Mouse (Mus musculus): ENCODE data around the gene Sprtn. TPM values are rescaled to one million over a fixed set of nuclear protein-coding genes. Genes with fewer than 3 reads are reported as not detected.

Sprtn gene
- total and polyA plus RNA-seq, 3 experiments, result 27.2 to 31.8 TPM; not detected in 1

- DNase-seq (ENCODE audit: low read depth, low spot score), result peak; percentile 62
- Histone ChIP-seq H3K27ac (ENCODE audit: control insufficient read depth, low read depth, low read length) (peak overlapping the region; percentile 88), H3K4me3 (ENCODE audit: control insufficient read depth in 1 of 2, insufficient read depth in 1 of 2, low read depth in 2 of 2, low read length in 2 of 2) (peak overlapping the region; percentile 90 to 100), H3K36me3 (ENCODE audit: control insufficient read depth in 1 of 2, insufficient read depth in 2 of 2, low read length in 2 of 2) (peaks cover 0 to 20% of the 10 kb centered on the region in 2 experiments; a peak in 2 of 4 replicates), H3K9me3 (replicated peaks; ENCODE audit: insufficient read depth, low read length) (no peaks in the 10 kb centered on the region), H3K9ac (ENCODE audit: control insufficient read depth, low read depth, low read length, poor library complexity, severe bottlenecking) (peak overlapping the region; percentile 82), H3K27me3 (ENCODE audit: control insufficient read depth in 1 of 2, insufficient read depth in 2 of 2, low read length in 2 of 2) (no peaks in the 10 kb centered on the region), H3K4me1 (ENCODE audit: control insufficient read depth in 1 of 2, insufficient read depth in 2 of 2, low read length in 2 of 2) (peaks cover 8 to 24% of the 10 kb centered on the region in 2 experiments), H3K79me2 (ENCODE audit: control insufficient read depth, insufficient read depth, low read length, poor library complexity) (peaks cover 28% of the 10 kb centered on the region)
- TF ChIP-seq CTCF (IDR thresholded peaks at IDR 0.05 in 2 of 3, conservative IDR thresholded peaks at IDR 0.05 in 1 of 3; ENCODE audit: control insufficient read depth in 1 of 3, insufficient read depth in 1 of 3, low read depth in 2 of 3, low read length in 3 of 3, poor library complexity in 1 of 3, severe bottlenecking in 1 of 3), result no peak
- TF ChIP-seq USF1 (IDR thresholded peaks at IDR 0.05; ENCODE audit: low read depth, low read length), result no peak
- no peak for TF ChIP-seq EP300 (IDR thresholded peaks at IDR 0.05; ENCODE audit: low read depth in 1 of 2, low read length in 2 of 2)
- peak; percentile 76; the same call in 1 of the 2 replicates for TF ChIP-seq MXI1 (IDR thresholded peaks at IDR 0.05; ENCODE audit: low read depth, low read length)
- no peak for TF ChIP-seq GATA1 (IDR thresholded peaks at IDR 0.05; ENCODE audit: low read depth, low read length)
- peak; percentile 7; the same call in 1 of the 2 replicates for TF ChIP-seq TBP (IDR thresholded peaks at IDR 0.05; ENCODE audit: low read depth, low read length)
- TF ChIP-seq SIN3A (IDR thresholded peaks at IDR 0.05; ENCODE audit: low read length), result peak; percentile 26
- TF ChIP-seq MAX (IDR thresholded peaks at IDR 0.05; ENCODE audit: low read length), result 0 out of 2 replicates have a peak, but pooled peaks have one; percentile 17
Measured at GRCm38 (mm10) chr8:124950069-124950456, 52.4 kb downstream of the Sprtn start.

- no peaks in the 10 kb centered on the region for H3K27me3 ChIP-seq (ENCODE audit: control insufficient read depth in 1 of 2, insufficient read depth in 2 of 2, low read length in 2 of 2)
- no peaks in the 10 kb centered on the region for H3K9me3 ChIP-seq (replicated peaks; ENCODE audit: insufficient read depth, low read length)
- H3K4me1 ChIP-seq (ENCODE audit: control insufficient read depth in 1 of 2, insufficient read depth in 2 of 2, low read length in 2 of 2), result peaks cover 4 to 21% of the 10 kb centered on the region in 2 experiments
- H3K79me2 ChIP-seq (ENCODE audit: control insufficient read depth, insufficient read depth, low read length, poor library complexity), result peaks cover 28% of the 10 kb centered on the region
- DNase-seq (ENCODE audit: low read depth, low spot score), result no peak
- peak overlapping the region; percentile 82 for H3K9ac ChIP-seq (ENCODE audit: control insufficient read depth, low read depth, low read length, poor library complexity, severe bottlenecking)
- H3K4me3 ChIP-seq (ENCODE audit: control insufficient read depth in 1 of 2, insufficient read depth in 1 of 2, low read depth in 2 of 2, low read length in 2 of 2), result peak overlapping the region; percentile 90 to 100
- H3K27ac ChIP-seq (ENCODE audit: control insufficient read depth, low read depth, low read length), result peak overlapping the region; percentile 88; the same call in 1 of the 2 replicates
- peaks cover 0 to 14% of the 10 kb centered on the region in 2 experiments; a peak in 2 of 4 replicates for H3K36me3 ChIP-seq (ENCODE audit: control insufficient read depth in 1 of 2, insufficient read depth in 2 of 2, low read length in 2 of 2)
- TF ChIP-seq CHD1 (IDR thresholded peaks at IDR 0.05; ENCODE audit: low read depth, low read length) (no peak), RCOR1 (IDR thresholded peaks at IDR 0.05; ENCODE audit: low read depth, low read length) (no peak), ZMIZ1 (IDR thresholded peaks at IDR 0.05; ENCODE audit: low read depth, low read length) (no peak), MXI1 (IDR thresholded peaks at IDR 0.05; ENCODE audit: low read depth, low read length) (no peak), GATA1 (IDR thresholded peaks at IDR 0.05; ENCODE audit: low read depth, low read length) (no peak), TBP (IDR thresholded peaks at IDR 0.05; ENCODE audit: low read depth, low read length) (no peak), JUND (IDR thresholded peaks at IDR 0.05; ENCODE audit: low read depth, low read length) (no peak), USF1 (IDR thresholded peaks at IDR 0.05; ENCODE audit: low read depth, low read length) (no peak), NELFE (IDR thresholded peaks at IDR 0.05; ENCODE audit: low read depth, low read length) (no peak), TAL1 (IDR thresholded peaks at IDR 0.05; ENCODE audit: low read length) (no peak), E2F4 (IDR thresholded peaks at IDR 0.05; ENCODE audit: borderline replicate concordance, low read depth, low read length) (no peak), ETS1 (IDR thresholded peaks at IDR 0.05; ENCODE audit: low read depth, low read length) (peak; percentile 56; the same call in 1 of the 2 replicates), GABPA (IDR thresholded peaks at IDR 0.05; ENCODE audit: low read depth, low read length) (no peak), BHLHE40 (IDR thresholded peaks at IDR 0.05; ENCODE audit: borderline replicate concordance, low read depth, low read length) (no peak), USF2 (IDR thresholded peaks at IDR 0.05; ENCODE audit: borderline replicate concordance in 1 of 2, insufficient read depth in 1 of 2, low read depth in 1 of 2, low read length in 2 of 2) (no peak), ELF1 (IDR thresholded peaks at IDR 0.05; ENCODE audit: low read depth, low read length) (peak; percentile 37; the same call in 1 of the 2 replicates), MEF2A (IDR thresholded peaks at IDR 0.05; ENCODE audit: extremely low read depth, insufficient replicate concordance, low read depth, low read length, poor library complexity, severe bottlenecking) (no peak), MAX (IDR thresholded peaks at IDR 0.05; ENCODE audit: low read length) (no peak), NRF1 (IDR thresholded peaks at IDR 0.05; ENCODE audit: insufficient read depth, low read depth, low read length, poor library complexity, severe bottlenecking) (no peak), HCFC1 (IDR thresholded peaks at IDR 0.05; ENCODE audit: low read depth, low read length) (0 out of 2 replicates have a peak, but pooled peaks have one; percentile 35), CHD2 (IDR thresholded peaks at IDR 0.05; ENCODE audit: low read length) (no peak), MYB (IDR thresholded peaks at IDR 0.05; ENCODE audit: low read depth, low read length) (no peak), UBTF (IDR thresholded peaks at IDR 0.05; ENCODE audit: borderline replicate concordance, insufficient read depth, low read depth, low read length) (no peak), MYC (IDR thresholded peaks at IDR 0.05; ENCODE audit: low read depth, low read length) (0 out of 2 replicates have a peak, but pooled peaks have one; percentile 49), SIN3A (IDR thresholded peaks at IDR 0.05; ENCODE audit: low read length) (peak; percentile 63; the same call in 1 of the 2 replicates), ZKSCAN1 (IDR thresholded peaks at IDR 0.05; ENCODE audit: low read depth, low read length) (no peak), POLR2A (IDR thresholded peaks at IDR 0.05; ENCODE audit: control insufficient read depth in 1 of 2, insufficient read depth in 1 of 2, low read depth in 1 of 2, low read length in 2 of 2, poor library complexity in 1 of 2) (no peak), KAT2A (conservative IDR thresholded peaks at IDR 0.05; ENCODE audit: low read depth, low read length) (no peak)
Measured at GRCm38 (mm10) chr8:124950865-124951264, 53.2 kb downstream of the Sprtn start.

All from MEL (cell line).